Mouse (Mus musculus) kidney, adult 9 months (tissue): Measurements from ENCODE around the gene Ccm2.
"Not testable (repeated sequence)": the region's sequence is repeated elsewhere in the genome, so short reads cannot be mapped to it uniquely, and the experiment has no call there.

ENCODE experiments used
- DNase-seq: peaks from one replicate; pipeline ENCODE4 v3.0.0; 2022

The Ccm2 gene

DNA sequence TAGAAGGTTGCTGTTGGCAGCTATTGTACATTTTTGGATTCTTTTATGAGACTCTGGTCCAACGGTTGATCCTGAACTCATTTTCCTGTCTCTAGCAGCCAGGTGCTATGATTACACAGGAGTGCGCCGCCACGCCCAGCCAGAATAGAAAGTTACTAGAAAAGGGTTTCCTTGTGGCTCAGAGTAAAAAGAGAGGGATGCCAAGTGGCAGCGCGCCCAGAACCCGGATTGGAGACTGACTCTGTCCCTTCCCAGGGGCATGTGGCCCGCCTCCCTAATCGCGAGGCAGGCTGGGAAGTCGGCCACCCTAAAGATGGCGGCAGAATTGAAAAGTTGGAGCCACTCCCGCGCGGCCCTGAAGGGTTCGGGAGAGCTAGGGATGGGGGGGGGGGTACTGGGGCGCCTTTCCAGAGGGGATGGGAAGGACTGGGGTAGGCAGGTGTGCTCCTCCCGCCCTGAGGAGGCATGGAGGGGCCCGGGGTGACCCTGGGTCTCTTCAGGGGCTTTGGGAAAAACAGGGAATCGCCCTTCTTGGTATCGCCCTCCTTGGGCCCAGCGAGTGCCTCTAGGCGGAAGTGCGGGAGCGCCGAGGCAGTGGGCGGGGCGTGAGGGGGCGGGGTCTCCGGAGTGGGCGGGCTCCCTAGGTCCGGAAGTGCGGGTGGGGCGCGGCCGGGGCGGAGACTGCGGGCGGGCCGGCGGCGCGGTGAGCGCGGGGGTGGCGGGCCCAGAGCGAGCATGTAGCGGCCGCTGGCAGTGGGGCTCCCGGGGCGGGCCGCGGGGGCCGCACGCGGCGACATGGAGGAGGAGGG is at the start of gene Ccm2:
Ccm2 (plus strand) TSS at position 683 of the 809 bp plus-strand sequence.
- peak; percentile 100 for DNase-seq

DNA sequence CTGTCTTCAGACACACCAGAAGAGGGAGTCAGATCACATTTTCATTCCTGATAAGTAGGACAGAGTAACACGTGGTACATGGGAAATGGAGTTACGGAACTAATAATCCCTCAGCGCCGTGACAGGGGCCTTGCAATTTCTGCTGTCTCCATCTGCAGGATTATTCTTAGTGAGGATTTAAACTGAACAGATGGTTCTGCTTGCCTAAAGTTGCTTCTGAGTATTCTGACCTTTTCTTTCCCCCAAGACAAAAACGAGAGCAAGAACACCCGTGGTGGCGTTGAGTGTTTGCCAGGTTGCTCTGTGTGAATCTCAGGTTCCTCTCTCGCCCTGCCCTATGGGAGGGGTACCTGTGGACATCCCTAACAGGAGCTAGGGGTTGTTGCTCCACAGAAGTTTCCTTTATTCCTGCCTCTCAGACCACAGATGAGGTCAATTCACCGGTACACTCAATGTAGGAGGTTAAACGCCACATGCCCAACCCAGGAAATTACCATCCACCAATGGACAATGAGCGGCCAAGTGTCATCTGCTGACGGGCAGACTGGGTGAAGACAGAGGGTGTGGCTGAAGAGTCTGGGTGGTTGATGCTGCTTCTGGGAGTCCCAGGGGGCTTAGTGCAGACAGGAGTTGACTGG is 49.3 kb upstream of the Ccm2 start:
- no peak for DNase-seq

GRCm38 (mm10) chr11:6502506-6502905 is 44.2 kb upstream of the Ccm2 start:
- DNase-seq: no peak

GRCm38 (mm10) chr11:6504226-6504625 is 42.5 kb upstream of the Ccm2 start:
- no peak for DNase-seq

DNA sequence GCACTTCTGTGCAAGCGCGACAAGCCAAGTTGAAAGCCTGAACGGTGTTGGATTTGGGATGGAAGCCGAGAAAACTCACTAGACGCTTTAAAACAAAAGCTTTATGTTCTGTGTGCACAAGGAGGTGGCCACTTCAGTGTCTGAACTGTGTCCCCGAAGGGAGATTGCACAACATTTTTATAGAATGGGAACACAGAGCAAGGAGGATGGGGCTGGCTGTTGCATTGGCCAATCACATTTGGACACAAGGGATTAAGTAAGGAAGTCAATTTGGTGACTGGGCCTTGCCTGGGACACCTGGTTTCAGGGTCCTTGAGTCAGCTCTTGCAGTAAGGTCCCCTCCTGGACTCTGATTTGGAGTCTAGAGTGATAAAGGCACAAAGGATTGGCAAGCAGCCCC is 42.0 kb upstream of the Ccm2 start:
- DNase-seq: no peak

DNA sequence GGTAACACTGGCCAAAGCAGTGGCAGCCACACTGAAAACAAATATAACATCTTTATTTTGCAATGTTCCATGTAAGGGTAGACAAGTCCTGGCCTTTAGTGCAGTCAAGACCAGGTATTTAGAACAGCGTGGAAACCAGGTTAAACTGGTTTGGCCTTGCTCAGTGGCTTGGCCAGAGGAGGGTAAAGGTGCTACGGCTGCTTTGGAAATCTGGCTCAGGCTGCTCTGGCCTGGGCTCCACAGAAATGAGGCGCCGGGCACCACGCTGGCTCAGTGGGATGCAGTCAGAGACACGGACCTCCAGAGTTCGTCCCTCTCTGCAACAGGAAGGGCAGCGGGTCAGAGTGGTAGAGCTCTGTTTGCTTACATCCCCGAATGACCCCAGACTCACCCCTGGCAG is 40.2 kb upstream of the Ccm2 start:
- DNase-seq: no peak

DNA sequence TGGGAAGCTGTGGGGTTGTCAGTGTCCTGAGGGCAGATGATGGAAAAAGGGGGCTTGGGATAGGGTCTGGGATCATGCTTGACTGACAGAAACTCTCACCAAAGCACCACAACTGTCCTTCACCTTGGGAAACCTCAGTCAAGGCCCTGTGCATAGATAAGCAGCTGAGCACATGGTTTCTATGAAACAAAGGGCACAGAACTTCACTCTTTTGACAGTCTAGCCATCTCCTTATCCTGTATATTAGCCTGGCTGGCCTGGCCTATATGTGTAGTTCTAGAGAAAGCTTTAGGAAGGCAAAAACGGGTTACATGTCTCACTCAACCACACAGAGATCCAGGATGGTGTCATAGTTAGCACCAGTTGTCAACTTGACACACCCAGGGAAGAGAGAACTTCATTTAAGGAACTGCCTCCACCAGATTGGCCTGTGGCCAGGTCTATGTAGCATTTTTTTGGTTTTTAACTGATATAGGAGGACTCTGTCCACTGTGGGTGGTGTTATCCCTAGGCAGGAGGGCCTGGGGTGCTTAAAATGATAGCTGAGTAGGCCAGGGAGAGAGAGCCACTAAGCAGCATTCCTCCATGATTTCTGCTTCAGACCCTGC is 38.3 kb upstream of the Ccm2 start:
- no peak for DNase-seq

DNA sequence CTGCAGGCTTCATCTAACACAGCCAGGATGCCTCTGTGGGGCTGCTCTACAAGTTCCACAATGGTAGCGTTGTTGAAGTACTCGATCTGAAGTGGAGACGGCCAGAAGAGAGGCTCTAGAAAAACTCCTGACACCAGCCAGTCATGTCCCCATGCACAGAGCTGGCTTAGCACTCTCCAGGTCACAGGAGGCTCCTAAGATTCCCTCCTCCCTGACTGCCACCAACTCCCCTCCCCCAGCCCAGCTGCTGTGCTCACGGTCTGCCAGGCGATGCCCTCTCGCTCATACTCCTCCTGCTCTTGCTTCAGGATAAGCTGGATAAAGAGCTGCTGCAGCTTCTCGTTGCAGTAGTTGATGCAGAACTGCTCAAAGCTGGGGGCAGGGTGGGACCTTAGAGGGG is 31.9 kb upstream of the Ccm2 start:
- no peak for DNase-seq

- no peak for DNase-seq
Observed at GRCm38 (mm10) chr11:6519491-6520033, 27.1 kb upstream of the Ccm2 start.

DNA sequence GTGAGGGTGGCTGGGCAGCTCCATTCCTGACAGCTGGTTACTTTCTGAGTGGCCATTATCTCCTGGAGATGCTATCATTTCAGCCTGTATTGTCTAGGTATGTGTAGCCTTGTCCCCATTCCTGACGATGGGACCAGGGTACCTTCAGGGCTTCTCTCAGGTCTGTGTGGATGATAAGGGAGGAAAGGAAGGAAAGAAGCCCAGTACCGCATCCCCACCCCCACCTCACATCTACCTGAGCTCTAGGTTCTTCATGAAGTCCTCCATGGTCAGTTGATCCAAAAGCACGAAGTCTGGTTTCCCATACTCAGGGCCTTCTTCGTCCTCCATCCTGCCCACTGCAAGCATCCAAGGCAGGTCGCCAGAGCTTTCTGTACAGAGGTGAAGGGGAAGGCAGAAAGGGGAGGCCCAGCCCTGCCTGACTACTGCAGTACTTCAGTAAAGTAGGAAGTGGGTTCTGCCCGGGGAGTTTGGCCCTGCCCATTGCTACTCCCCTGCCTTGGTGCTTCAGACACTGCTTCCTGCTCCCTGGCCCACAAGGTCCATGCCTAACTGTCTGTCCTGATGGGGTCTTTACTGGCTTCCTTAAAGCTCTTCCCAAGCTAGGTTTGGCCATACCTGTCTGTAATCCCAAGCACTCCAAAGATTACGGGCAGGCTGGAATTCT is 26.0 kb upstream of the Ccm2 start, which contains the start of gene Myo1g:
Myo1g (minus strand) TSS at position 459 of the 667 bp plus-strand sequence.
- no peak for DNase-seq

DNA sequence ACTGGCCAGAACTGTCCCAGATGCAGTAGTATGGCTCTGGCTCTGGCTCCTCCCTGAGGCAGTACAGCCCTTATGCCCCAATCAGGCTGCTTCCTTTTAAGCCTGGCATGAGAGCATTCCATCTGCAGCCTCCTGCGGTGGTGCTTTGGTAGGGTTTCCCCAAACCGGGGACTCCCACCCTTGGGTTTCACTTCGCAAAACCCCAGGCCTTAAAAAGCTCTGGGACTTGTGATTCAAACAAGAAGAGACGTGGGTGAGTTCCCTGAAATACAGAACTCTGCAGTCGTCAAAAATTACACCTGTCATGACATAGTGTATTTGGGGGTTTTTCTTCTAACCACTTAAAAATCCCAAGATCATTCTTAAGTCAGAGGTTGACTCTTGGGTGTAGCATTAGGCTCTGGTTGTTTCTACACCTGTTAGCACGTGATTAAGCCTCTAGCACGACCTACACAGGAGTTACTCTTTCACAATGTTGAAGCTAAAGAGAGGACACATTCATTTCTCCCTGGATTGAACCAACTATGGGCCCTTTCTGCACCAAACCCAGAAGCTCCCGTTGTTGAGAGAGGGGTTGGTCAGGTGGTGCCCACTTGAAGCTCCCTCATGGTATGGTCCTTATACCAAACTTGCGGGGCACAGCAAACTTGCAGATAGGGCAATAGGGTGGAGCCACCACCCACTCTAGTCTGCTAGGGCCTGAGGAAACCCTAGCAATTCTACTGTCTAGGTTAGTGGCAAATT is 23.7 kb upstream of the Ccm2 start:
- no peak for DNase-seq

DNA sequence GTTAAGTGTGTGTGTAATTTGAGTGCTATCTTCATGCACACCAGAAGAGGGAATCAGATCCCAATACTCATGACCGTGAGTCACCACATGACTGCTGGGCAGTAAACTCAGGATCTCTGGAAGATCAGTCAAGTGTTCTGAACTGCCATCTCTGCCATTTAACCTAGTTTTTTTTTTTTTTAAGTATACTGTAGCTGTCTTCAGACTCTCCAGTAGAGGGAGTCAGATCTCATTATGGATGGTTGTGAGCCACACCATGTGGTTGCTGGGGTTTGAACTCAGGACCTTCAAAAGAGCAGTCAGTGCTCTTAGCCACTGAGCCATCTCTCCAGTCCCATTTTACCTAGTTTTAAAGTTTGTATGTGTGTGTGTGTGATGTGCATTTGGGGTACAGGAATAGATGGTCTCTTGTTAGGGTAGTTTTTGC is 23.0 kb upstream of the Ccm2 start:
- DNase-seq: no peak

DNA sequence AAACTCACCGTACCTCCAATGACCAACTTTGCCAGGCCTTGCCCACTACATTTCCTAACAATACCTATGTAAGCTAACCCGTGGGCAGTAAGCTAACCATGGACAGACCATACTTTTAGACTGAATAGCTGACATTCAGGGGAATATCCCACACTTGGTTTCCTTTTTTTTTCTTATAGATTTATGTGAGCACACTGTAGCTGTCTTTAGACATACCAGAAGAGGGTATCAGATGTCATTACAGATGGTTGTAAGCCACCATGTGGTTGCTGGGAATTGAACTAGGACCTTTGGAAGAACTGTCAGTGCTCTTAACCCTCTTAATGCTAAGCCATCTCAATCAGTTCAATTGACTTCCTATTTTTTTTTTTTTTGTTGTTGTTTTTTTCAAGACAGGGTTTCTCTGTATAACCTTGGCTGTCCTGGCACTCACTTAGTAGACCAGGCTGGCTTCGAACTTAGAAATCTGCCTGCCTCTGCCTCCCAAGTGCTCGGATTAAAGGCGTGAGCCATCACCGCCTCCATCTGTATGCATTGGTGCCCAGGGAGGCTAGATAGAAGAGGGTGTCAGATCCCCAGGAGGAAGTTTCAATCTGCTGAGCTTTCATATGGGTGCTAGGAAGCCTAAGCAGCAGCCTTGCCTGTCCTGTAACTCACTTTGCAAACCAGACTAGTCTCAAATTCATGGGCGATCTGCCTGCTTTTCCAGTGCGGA is 22.4 kb upstream of the Ccm2 start:
- no peak for DNase-seq

DNA sequence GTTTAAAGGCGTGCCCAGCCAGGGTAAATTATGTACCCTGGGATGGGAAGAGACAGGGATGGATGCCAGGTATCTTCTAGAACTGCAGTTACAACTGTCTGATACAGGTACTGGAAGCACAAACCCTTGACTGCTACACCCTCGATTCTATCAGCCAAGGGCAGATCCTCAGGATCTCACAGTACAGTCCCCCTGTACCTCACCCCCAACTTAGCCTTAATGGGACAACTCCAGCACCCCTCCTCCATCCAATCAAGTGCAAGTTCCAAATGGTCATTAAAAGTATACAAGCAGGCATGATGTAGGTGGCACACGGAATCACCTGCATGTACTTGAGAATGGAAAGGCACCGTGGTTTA is 21.8 kb upstream of the Ccm2 start:
- no peak for DNase-seq

DNA sequence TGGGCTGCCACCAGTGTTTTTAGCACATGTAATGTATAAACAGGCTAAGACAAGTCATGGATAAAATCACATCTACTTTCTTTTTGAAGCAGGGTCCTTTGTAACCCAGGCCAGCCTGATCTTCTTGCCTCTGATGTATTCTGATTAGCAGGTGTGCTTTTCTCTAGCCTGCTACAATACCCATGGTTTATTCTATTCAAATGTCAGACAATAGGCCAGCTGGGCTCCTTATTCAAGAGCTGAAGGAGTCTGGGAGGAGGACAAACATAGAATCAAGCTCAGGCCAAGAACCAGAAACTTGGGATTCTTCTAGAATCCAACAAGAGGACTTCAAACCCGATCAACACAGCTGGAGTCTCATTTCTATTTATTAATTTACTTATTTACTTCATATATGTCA is 21.4 kb upstream of the Ccm2 start:
- no peak for DNase-seq

GRCm38 (mm10) chr11:6526526-6527255 is 20.0 kb upstream of the Ccm2 start:
- DNase-seq: not testable (repeated sequence)

DNA sequence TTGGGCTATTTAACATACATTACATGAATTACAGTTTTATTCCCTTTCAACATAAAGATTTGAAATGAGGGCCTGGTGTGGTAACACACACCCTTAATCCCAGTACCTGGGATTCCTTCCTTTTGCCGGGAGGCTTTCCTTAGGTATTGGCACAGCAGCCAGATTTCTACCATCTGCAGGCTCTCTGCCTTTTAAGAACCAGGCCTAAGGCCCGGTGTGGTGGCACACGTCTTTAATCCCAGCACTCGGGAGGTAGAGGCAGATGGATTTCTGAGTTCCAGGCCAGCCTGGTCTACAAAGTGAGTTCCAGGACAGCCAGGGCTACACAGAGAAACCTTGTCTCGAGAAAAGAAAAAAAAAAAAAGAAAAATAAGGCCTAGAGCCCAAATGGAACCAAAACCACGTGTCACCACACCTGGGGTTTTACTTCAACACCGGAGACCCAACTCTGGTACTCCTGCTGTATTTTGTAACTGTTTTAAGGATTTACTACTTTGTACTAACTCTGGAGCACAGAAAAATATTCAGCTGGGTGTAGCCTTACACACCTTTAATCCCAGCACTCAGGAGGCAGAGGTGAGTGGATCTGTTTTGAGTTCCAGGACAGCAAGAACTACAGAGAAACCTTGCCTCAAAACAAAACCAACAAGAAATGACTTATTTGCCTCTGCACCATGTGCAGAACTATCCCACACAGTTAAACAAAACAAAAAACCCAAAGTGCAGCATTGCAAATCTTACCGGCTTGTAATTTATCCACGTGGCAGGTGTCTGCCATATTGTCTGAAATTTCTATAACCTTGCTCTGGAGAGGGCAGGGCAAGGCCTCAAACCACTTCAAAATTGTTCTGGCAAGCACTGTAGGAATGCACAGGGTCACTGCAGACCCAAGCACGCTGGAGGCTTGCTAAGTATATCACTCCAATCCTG is 19.2 kb upstream of the Ccm2 start:
- DNase-seq: no peak

DNA sequence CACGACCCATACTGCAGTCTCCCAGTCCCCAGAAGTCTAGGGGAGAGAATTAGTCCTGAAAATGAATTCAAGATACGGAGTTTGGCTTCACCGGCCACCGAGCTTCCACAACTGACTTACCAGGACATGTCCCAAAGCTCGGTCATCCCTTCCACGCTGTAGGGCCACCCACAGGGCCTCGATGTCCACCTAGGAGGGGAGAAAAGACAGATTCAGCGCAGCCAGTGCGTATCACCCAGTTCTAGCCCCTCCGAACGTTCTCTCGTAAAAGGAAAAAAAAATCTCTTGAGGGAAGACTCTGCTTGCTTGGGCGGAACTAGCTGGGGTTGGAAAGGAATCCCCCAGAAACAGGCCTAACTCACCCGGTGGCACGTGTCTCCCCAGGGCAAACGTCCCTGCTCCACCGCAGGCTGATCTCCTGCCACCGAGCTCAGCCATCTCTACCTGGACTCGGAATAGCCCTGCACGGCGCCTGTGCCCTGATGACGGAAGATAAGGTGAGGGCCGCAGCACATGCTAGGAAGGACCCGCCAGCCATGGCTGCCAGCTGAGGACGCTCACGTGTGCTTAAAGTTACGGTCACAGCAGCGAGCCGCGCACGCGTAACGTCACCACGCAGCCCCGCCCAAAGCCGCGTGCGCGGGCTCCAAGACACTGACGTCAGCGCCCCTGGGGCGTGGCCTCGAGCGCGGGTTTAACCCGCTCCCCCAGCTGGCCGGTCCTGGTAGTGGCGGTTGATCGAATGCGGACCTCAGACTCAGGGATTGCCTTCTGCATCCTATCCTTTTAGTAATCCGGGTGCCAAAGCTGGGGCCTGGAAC is 18.3 kb upstream of the Ccm2 start:
- peak; percentile 99 for DNase-seq

DNA sequence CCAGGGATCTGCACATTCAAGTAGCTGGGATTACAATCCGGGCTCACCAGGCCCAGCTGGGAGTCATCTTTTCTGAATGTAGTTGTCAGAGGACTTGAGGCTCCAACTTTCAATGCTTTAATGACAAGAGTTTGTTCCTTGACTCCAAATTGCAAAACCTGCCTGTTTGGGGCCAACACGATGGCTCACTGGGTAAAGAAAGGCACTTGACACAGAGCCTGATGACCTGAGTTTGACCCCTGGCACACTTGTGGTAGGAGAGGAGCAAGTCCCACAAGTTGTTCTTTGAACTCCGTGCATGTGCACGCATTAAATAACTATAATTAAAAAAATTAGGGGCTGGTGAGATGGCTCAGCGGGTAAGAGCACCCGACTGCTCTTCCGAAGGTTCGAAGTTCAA is 16.7 kb upstream of the Ccm2 start:
- peak; percentile 35 for DNase-seq
